Mouse (Mus musculus) forebrain, embryonic 10.5 days (tissue): ENCODE measurements around the gene Kdelr2. TPM values are rescaled to one million over a fixed set of nuclear protein-coding genes. Genes with fewer than 3 reads are reported as not detected.

Experiments used
- DNase-seq: peaks from one replicate; pipeline ENCODE4 v3.0.0-alpha.2; 2017; ENCODE audit warnings: low spot score; ENCODE audit errors: extremely low spot score
- H3K27ac ChIP-seq: fragments of 300-500 bp; sonication (generic); 2 replicates; pipeline ENCODE4 v1.5.1; 2016; ENCODE audit warnings: mild to moderate bottlenecking
- H3K27me3 ChIP-seq: fragments of 300-500 bp; sonication (generic); 2 replicates; pipeline ENCODE4 v1.6.1; 2016; ENCODE audit warnings: mild to moderate bottlenecking; ENCODE audit not compliant: poor library complexity, severe bottlenecking
- H3K36me3 ChIP-seq: fragments of 300-500 bp; sonication (generic); replicated peaks from 2 replicates; pipeline ENCODE4 v1.6.1; 2016; ENCODE audit warnings: mild to moderate bottlenecking, moderate library complexity
- H3K4me1 ChIP-seq: fragments of 300-500 bp; sonication (generic); 2 replicates; pipeline ENCODE4 v1.6.1; 2016
- H3K4me3 ChIP-seq: fragments of 300-500 bp; sonication (generic); 2 replicates; pipeline ENCODE4 v1.5.1; 2016; ENCODE audit warnings: mild to moderate bottlenecking, moderate library complexity
- H3K9me3 ChIP-seq: fragments of 300-500 bp; sonication (generic); 2 replicates; pipeline ENCODE4 v1.6.1; 2016; ENCODE audit warnings: mild to moderate bottlenecking, moderate library complexity
- WGBS: fragments of 180-500 bp; shearing (Covaris S2); methylation state at CpG from one replicate; pipeline ENCODE4 v1.1.7; 2016; 5-methylcytosine and 5-hydroxymethylcytosine counted together
- polyA plus RNA-seq: library from polyadenylated mRNA; unstranded; fragments of >200 nt; fragmentation: Nextera tagmentation; extraction: Ambion mirVana; gene quantifications from 2 replicates; pipeline ENCODE4 v1.2.1, GENCODE M21; 2016

The Kdelr2 gene
- polyA plus RNA-seq, 1 experiment from 2014 or later: 200 TPM

GRCm38 (mm10) chr5:143466891-143467669 lies 63.4 kb downstream of the Kdelr2 start:
- no peak overlapping the region for H3K4me3 ChIP-seq
- H3K4me1 ChIP-seq: peaks cover 22% of the 10 kb centered on the region
- no peak overlapping the region for H3K27ac ChIP-seq
- H3K27me3 ChIP-seq: peaks cover 13% of the 10 kb centered on the region; the same call in 1 of the 2 replicates
- WGBS: 94% methylated on average over 23 of the region's 23 CpGs
- no peaks in the 10 kb centered on the region for H3K9me3 ChIP-seq
- H3K36me3 ChIP-seq: peaks cover 55% of the 10 kb centered on the region
- DNase-seq: no peak

DNA sequence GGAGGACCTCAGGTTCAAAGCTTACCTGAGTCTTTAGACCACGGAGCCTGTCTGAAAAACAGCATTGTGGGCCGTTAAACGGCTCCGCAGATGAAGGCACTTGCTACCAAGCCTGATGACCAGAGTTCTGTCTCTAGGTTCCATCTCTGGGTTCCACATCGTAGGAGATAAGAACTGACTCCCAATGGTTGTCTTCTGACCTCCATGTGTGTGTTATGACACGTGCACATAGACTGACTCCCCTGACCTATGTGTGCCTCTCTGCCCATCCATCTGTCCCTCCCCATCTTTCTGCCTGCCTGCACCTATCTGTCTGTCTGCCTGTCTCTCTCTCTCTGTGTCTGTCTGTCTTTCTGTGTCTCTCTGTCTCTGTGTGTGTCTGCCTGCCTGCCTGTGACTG lies 64.3 kb downstream of the Kdelr2 start:
- no peak overlapping the region for H3K4me3 ChIP-seq
- H3K9me3 ChIP-seq: no peaks in the 10 kb centered on the region
- peaks cover 10% of the 10 kb centered on the region; the same call in 1 of the 2 replicates for H3K27me3 ChIP-seq
- no peak for DNase-seq
- no peak overlapping the region for H3K27ac ChIP-seq
- WGBS: 94% methylated on average over 6 of the region's 6 CpGs
- peaks cover 22% of the 10 kb centered on the region for H3K4me1 ChIP-seq
- H3K36me3 ChIP-seq: peaks cover 63% of the 10 kb centered on the region

- 96% methylated on average over 8 of the region's 8 CpGs for WGBS
Measured at GRCm38 (mm10) chr5:143469628-143470027, 66.0 kb downstream of the Kdelr2 start.

DNA sequence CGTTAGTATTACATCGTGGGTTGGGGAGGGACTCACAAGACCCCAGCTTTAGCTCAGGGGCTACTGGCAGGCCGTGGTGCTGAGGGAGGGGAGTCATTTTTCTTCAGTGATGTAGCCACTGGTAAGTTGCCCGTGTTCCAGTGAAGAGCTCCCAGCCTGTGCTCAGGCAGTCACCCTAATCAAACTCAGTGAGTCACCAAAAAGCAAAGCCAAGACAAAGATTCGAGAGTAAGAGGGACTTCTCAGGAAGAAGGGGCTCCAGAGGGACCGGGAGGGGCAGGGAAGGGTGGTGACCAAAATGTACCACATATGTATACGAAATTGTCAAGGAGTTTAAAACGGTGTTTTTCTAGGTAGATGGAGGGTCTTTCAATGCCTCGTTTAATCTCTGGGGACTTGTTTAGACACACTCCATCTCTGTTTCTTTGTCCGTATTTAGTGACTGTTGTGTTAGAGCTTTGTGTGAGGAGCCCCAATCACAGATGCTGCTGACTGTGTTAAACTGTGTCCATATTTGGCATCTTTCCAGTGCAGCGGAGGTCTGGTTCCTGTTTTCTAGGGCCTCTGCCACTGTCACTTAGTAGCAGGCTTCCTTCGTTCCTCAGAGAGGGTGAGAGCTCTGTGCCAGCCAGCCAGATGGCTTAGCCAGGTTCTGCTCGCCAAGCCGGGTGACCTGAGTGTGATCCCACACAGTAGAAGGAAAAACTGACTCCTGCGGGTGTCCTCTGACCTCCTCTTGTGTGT lies 67.0 kb downstream of the Kdelr2 start:
- H3K27me3 ChIP-seq: 0 out of 2 replicates have a peak, but pooled peaks cover under 1% of the 10 kb centered on the region
- H3K36me3 ChIP-seq: peaks cover 90% of the 10 kb centered on the region
- WGBS: 92% methylated on average over 15 of the region's 15 CpGs
- no peak overlapping the region for H3K27ac ChIP-seq
- no peak for DNase-seq
- H3K9me3 ChIP-seq: no peaks in the 10 kb centered on the region
- no peak overlapping the region for H3K4me3 ChIP-seq
- H3K4me1 ChIP-seq: peaks cover 4% of the 10 kb centered on the region

More at GRCm38 (mm10) chr5:143469628-143470027, 66.0 kb downstream of the Kdelr2 start:
- Histone ChIP-seq H3K36me3 (peaks cover 80% of the 10 kb centered on the region), H3K4me1 (peaks cover 13% of the 10 kb centered on the region), H3K4me3 (no peak overlapping the region), H3K9me3 (no peaks in the 10 kb centered on the region), H3K27ac (no peak overlapping the region), H3K27me3 (0 out of 2 replicates have a peak, but pooled peaks cover 5% of the 10 kb centered on the region)
- DNase-seq: no peak

DNA sequence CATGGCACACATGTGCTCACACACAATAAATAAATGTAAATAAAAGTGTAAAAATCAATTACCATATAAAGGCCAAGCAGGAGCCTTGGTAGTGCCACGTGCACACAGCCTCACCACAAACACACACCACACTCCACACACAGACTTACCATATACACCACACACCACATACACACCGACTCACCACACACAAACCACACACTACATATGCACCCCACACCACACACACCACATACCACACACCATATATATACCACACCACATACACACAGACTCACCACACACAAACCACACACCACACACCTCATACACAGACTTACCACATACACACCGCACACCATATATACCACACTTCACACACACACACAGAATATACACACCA lies 67.5 kb downstream of the Kdelr2 start:
- Histone ChIP-seq H3K27ac (no peak overlapping the region), H3K4me1 (no peaks in the 10 kb centered on the region), H3K27me3 (no peaks in the 10 kb centered on the region), H3K36me3 (peaks cover 96% of the 10 kb centered on the region), H3K4me3 (no peak overlapping the region), H3K9me3 (no peaks in the 10 kb centered on the region)
- 99% methylated on average over 3 of the region's 3 CpGs for WGBS
- DNase-seq: no peak

Other genes starting within 250 kb of the Kdelr2 start
- gene Rbak, start 223.1 kb upstream of the Kdelr2 start, polyA plus RNA-seq: 14.4 and 15.6 TPM in 2 replicates
- gene Spdye4b, start 222.8 kb upstream of the Kdelr2 start, polyA plus RNA-seq: not detected in 2 replicates
- gene Spdye4a, start 176.9 kb upstream of the Kdelr2 start, polyA plus RNA-seq: not detected in 2 replicates
- 19.7 and 24.1 TPM in 2 replicates for gene Zfp12, start 168.7 kb upstream of the Kdelr2 start, polyA plus RNA-seq
- gene Zfp316, start 133.8 kb upstream of the Kdelr2 start, polyA plus RNA-seq: 3.1 and 3.4 TPM in 2 replicates
- gene Zfp853, start 110.2 kb upstream of the Kdelr2 start, polyA plus RNA-seq: not detected in 2 replicates
- 64.0 and 68.4 TPM in 2 replicates for gene E130309D02Rik, start 88.5 kb upstream of the Kdelr2 start, polyA plus RNA-seq
- 70.2 and 70.9 TPM in 2 replicates for gene Zdhhc4, start 74.6 kb upstream of the Kdelr2 start, polyA plus RNA-seq
- gene Grid2ip, start 46.5 kb upstream of the Kdelr2 start, polyA plus RNA-seq: 0.19 and 0.37 TPM in 2 replicates
- 14.2 and 14.3 TPM in 2 replicates for gene Daglb, start 60.7 kb downstream of the Kdelr2 start, polyA plus RNA-seq
- gene Rac1, start 124.2 kb downstream of the Kdelr2 start, polyA plus RNA-seq: 346 and 370 TPM in 2 replicates
- gene Cyth3, start 218.6 kb downstream of the Kdelr2 start, polyA plus RNA-seq: 31.2 and 31.6 TPM in 2 replicates